Mouse (Mus musculus) stomach, embryonic 14.5 days (tissue): ENCODE results near the gene Ramp2. TPM values are rescaled to one million over a fixed set of nuclear protein-coding genes. Genes with fewer than 3 reads are reported as not detected.

Experiments
- ATAC-seq: fragments of 200-750 bp; cut with Nextera tagmentation; 2 replicates; pipeline ENCODE4 v1.8.0; 2017; ENCODE audit warnings: low read depth, moderate TSS enrichment; ENCODE audit not compliant: insufficient number of reproducible peaks, insufficient read depth, low FRiP score
- H3K27ac ChIP-seq: fragments of 300-500 bp; sonication (generic); 2 replicates; pipeline ENCODE4 v1.5.1; 2014; ENCODE audit warnings: mild to moderate bottlenecking, low read length, moderate library complexity, mixed read lengths
- H3K27me3 ChIP-seq: fragments of 300-500 bp; sonication (generic); 2 replicates; pipeline ENCODE4 v1.6.1; 2014; ENCODE audit warnings: low read length, control low read depth, mixed read lengths; ENCODE audit not compliant: control insufficient read depth, insufficient read depth
- H3K36me3 ChIP-seq: fragments of 300-500 bp; sonication (generic); 2 replicates; pipeline ENCODE4 v1.6.1; 2014; ENCODE audit warnings: mild to moderate bottlenecking, control low read depth, low read length, moderate library complexity, mixed read lengths; ENCODE audit not compliant: control insufficient read depth, insufficient read depth
- H3K4me1 ChIP-seq: fragments of 300-500 bp; sonication (generic); 2 replicates; pipeline ENCODE4 v1.6.1; 2014; ENCODE audit warnings: low read length, control low read depth, mixed read lengths; ENCODE audit not compliant: control insufficient read depth, insufficient read depth
- H3K4me2 ChIP-seq: fragments of 300-500 bp; sonication (generic); replicated peaks from 2 replicates; pipeline ENCODE4 v1.6.1; 2014; ENCODE audit warnings: low read depth, low read length, control low read depth
- H3K4me3 ChIP-seq: fragments of 300-500 bp; sonication (generic); 2 replicates; pipeline ENCODE4 v1.5.1; 2014; ENCODE audit warnings: low read depth, low read length, control low read depth
- H3K9ac ChIP-seq: fragments of 300-500 bp; sonication (generic); replicated peaks from 2 replicates; pipeline ENCODE4 v1.6.1; 2014; ENCODE audit warnings: low read depth, mild to moderate bottlenecking, control low read depth, low read length, moderate library complexity, mixed read lengths
- H3K9me3 ChIP-seq: fragments of 300-500 bp; sonication (generic); 2 replicates; pipeline ENCODE4 v1.6.1; 2016; ENCODE audit warnings: low read depth, low read length, control low read depth; ENCODE audit not compliant: control insufficient read depth
- WGBS: fragments of 180-500 bp; shearing (Covaris S2); extraction: QIAGEN DNeasy Blood & Tissue Kit; methylation state at CpG from one replicate; pipeline ENCODE4 v1.1.7; 2014; 5-methylcytosine and 5-hydroxymethylcytosine counted together
- polyA plus RNA-seq: library from polyadenylated mRNA; unstranded; fragments of >200 nt; fragmentation: Nextera tagmentation; extraction: Ambion mirVana; gene quantifications from 2 replicates; pipeline ENCODE4 v1.2.1, GENCODE M21; 2014

The Ramp2 gene
- polyA plus RNA-seq, 1 experiment from 2014 or later: 128 TPM

DNA sequence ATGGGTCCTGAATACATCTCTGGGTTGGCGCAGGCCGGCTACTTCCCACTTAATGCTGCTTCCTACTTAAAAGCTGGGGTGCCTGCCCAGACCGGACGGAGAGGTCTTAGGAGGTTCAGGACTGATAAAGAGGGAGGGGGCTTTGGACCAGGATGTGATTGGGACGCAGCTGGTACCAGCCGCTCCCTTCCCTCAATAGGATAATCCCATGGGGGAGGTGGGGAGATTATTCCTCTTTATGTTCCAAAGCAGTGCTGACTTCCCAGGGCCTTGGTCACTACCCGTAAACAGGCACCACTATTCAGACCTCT, 829 bp downstream of the Ramp2 start:
- H3K36me3 ChIP-seq: no peaks in the 10 kb centered on the region
- H3K4me1 ChIP-seq: peaks cover 7% of the 10 kb centered on the region; the same call in 1 of the 2 replicates
- H3K9ac ChIP-seq: peak overlapping the region; percentile 69
- H3K4me3 ChIP-seq: peak overlapping the region; percentile 60
- no peaks in the 10 kb centered on the region for H3K9me3 ChIP-seq
- peak overlapping the region; percentile 93 for H3K4me2 ChIP-seq
- H3K27ac ChIP-seq: peak overlapping the region; percentile 85
- ATAC-seq: no peak
- 7% methylated on average over 7 of the region's 7 CpGs for WGBS
- H3K27me3 ChIP-seq: no peaks in the 10 kb centered on the region

DNA sequence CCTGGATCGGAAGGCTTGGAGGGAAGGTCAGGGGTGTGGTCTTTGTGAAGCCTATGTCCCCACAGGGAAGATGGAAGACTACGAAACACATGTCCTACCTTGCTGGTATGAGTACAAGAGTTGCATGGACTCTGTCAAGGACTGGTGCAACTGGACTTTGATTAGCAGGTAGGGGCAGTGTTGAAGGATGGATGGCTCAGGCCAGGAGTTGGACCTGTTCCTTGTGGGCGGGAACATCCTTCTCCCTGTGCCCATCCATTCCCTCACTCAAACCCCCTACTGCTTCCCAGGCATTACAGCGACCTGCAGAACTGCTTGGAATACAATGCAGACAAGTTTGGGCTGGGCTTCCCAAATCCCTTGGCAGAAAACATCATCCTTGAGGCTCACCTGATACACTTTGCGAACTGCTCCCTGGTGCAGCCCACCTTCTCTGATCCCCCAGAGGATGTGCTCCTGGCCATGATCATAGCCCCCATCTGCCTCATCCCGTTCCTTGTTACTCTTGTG, 1.7 kb downstream of the Ramp2 start:
- no peak overlapping the region for H3K9ac ChIP-seq
- H3K36me3 ChIP-seq: no peaks in the 10 kb centered on the region
- H3K4me3 ChIP-seq: peak overlapping the region; percentile 60
- no peaks in the 10 kb centered on the region for H3K27me3 ChIP-seq
- H3K4me1 ChIP-seq: peaks cover 11% of the 10 kb centered on the region; the same call in 1 of the 2 replicates
- no peaks in the 10 kb centered on the region for H3K9me3 ChIP-seq
- H3K27ac ChIP-seq: no peak overlapping the region; the same call in 1 of the 2 replicates
- ATAC-seq: no peak
- peak overlapping the region; percentile 93 for H3K4me2 ChIP-seq
- WGBS: 88% methylated on average over 6 of the region's 6 CpGs

DNA sequence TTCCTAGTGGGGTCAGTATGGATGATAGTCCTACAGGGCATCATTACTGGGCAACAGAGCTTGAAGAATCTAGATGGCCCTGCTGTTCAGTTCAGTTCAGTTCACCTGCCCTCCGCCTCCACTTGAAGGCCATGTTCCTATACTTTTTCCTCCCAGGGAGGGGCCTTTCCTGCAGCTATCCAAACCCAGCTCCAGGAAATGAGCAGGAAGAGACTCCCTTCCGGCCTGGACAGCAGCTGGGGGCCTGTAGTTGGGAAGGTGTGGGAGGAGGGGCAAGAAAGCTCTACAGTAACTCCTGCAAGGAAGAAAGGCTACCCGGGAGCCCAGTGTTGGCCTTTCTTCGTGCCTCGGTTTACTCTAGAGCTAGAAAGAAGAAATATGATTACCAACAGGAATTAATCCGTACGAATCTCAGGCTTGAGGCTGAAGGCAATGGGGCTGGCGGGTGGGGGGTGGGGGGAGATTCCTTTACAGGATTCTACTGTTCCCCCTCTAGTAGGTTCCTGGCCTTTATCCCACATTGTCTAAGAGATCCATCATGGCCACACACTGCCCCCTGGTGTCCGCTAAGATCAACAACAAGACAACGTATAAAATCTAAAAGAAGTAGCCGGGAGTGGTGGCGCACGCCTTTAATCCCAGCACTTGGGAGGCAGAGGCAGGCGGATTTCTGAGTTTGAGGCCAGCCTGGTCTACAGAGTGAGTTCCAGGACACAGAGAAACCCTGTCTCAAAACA, 2.6 kb downstream of the Ramp2 start:
- Histone ChIP-seq H3K4me3 (no peak overlapping the region), H3K36me3 (no peaks in the 10 kb centered on the region), H3K27me3 (no peaks in the 10 kb centered on the region), H3K4me2 (peak overlapping the region; percentile 7; the same call in 1 of the 2 replicates), H3K27ac (no peak overlapping the region; the same call in 1 of the 2 replicates), H3K9ac (no peak overlapping the region), H3K4me1 (peaks cover 15% of the 10 kb centered on the region; the same call in 1 of the 2 replicates), H3K9me3 (no peaks in the 10 kb centered on the region)
- no peak for ATAC-seq
- WGBS: 36% methylated on average over 14 of the region's 14 CpGs

DNA sequence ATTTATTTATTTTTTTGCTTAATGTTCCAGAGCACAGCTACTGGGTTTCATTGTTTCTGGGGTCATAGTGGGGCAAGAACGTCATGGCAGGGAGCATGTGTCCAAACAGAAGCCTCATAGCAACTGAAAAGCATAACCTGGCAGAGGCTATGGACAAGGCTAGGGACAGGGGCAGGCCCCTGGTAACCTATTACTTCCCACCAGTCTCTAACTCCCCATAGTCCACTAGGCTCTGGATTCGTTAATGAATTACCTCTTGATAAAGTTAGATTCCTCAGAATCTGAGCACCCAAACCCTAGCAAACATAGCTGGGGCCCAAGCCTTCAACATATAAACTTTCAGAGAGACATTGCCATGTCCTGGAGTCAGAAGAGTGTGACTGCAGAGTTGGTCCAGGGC, 5.2 kb downstream of the Ramp2 start:
- H3K4me1 ChIP-seq: peaks cover 16% of the 10 kb centered on the region; the same call in 1 of the 2 replicates
- ATAC-seq: no peak
- no peak overlapping the region for H3K27ac ChIP-seq
- no peak overlapping the region for H3K4me3 ChIP-seq
- no peak overlapping the region for H3K4me2 ChIP-seq
- peaks cover under 1% of the 10 kb centered on the region; the same call in 1 of the 2 replicates for H3K36me3 ChIP-seq
- 67% methylated on average over 2 of the region's 2 CpGs for WGBS
- no peak overlapping the region for H3K9ac ChIP-seq
- no peaks in the 10 kb centered on the region for H3K27me3 ChIP-seq
- no peaks in the 10 kb centered on the region for H3K9me3 ChIP-seq

DNA sequence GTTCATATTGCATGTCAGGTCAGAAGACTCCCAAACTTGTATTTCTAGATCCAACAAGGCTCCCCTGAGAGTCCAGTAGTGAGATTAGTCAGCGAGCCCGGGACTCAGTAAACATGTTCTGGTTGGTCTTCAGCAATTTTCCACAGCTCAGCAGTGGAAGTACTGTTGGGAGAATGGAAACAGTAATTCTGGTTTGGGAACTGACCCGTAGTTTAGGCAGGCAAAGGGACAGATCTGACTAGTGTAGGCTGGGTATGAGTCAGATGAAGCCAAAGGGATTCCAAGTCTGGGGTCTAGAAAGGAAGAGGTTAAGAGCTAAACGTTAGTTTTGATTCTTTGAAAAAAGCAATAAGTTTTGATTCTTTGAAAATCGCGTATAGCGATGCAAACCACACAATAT, 7.1 kb downstream of the Ramp2 start:
- 5% methylated on average over 7 of the region's 7 CpGs for WGBS
- Histone ChIP-seq H3K36me3 (peaks cover 6% of the 10 kb centered on the region; the same call in 1 of the 2 replicates), H3K27ac (peak overlapping the region; percentile 94), H3K27me3 (no peaks in the 10 kb centered on the region), H3K4me1 (peaks cover 17% of the 10 kb centered on the region), H3K4me3 (peak overlapping the region; percentile 82), H3K9me3 (no peaks in the 10 kb centered on the region), H3K4me2 (peak overlapping the region; percentile 96), H3K9ac (peak overlapping the region; percentile 91)
- no peak for ATAC-seq

DNA sequence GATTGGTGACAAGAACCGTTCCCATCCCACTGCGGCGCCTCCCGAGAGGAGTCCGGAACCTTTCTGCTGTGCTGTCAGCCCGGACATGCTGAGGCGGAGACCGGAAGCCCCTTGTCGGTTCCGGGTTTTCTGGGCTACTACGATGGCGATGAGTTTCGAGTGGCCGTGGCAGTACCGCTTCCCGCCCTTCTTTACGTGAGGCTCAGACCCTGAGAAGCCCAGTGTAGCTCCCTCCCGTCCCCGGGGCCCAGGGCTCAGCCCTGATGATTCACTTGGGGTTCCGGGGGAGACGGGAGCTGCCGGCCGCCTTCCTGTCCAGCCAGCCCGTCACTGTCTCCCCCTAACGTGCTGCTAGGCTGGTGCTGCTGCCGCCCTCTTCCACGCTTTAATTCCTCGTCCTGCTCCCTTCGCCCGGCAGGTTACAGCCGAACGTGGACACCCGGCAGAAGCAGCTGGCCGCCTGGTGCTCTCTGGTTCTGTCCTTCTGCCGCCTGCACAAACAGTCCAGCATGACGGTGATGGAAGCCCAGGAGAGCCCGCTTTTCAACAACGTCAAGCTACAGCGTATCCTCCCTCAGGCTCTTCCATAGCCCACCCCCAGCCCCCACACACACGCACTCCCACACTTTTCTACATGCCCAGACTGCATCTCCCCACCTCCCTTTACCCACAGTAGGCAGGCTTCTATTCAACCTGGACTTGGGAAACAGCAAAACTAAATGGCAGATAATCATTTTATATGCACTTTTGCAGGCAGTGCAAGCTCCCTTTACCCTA, 8.0 kb downstream of the Ramp2 start, which contains the start of gene Vps25:
Vps25 (plus strand) TSS at position 95 of the 777 bp plus-strand sequence.
- H3K9ac ChIP-seq: peak within 1 kb of the TSS; percentile 91
- H3K4me3 ChIP-seq: peak within 1 kb of the TSS; percentile 82
- H3K9me3 ChIP-seq: no peaks in the 10 kb centered on the region
- ATAC-seq: peak; percentile 80; the same call in 1 of the 2 replicates
- H3K27ac ChIP-seq: peak within 1 kb of the TSS; percentile 94
- H3K36me3 ChIP-seq: peaks cover 8% of the 10 kb centered on the region; the same call in 1 of the 2 replicates
- WGBS: 1% methylated on average over 40 of the region's 40 CpGs
- H3K27me3 ChIP-seq: no peaks in the 10 kb centered on the region
- H3K4me1 ChIP-seq: peaks cover 23% of the 10 kb centered on the region
- peak within 1 kb of the TSS; percentile 96 for H3K4me2 ChIP-seq

DNA sequence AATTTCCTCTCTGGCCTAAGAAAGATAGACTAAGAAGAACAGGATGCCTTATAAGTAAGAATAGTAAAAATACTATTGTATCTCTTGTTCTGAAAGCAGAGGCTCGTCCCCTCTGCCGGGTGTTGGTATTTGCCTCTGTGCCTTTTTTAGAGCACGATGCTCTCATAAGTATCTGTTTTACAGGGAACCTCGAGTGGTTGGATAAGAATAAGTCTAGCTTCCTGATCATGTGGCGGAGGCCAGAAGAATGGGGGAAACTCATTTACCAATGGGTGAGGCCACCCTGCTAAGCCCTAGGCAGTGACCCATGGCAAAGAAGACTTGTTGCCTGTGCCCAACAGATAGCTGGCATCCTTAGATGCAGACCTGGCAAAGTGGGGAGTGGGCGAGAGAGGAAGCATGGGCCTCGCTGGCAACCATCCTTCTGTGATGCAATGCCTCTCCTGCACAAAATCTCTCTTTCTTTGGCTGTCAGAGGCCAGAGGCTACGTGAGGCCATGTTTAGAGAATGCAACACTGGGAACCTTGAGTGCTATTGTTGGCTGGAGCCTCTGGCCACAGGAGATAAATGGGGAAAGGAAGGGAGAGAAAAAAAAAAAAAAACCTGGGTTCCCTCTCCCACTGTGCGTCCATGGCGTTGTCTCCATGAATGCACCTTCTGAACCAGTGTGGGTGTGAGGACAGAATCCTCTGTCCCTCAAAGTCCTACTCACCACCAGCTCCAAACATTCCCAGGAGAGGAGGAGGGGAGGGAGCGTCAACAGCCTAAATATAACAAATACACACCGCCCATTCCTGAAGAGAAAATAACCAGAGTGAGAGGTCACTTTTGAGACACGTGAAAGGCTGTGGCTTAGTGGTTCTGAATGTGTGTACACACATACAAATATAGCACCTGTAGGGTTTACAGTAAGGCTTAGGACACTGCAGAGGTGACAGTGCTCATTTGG, 10.3 kb downstream of the Ramp2 start:
- H3K27me3 ChIP-seq: no peaks in the 10 kb centered on the region
- no peak overlapping the region for H3K9ac ChIP-seq
- no peak overlapping the region for H3K27ac ChIP-seq
- H3K4me2 ChIP-seq: no peak overlapping the region
- no peak for ATAC-seq
- peaks cover 8% of the 10 kb centered on the region; the same call in 1 of the 2 replicates for H3K36me3 ChIP-seq
- H3K4me3 ChIP-seq: no peak overlapping the region
- WGBS: 85% methylated on average over 13 of the region's 13 CpGs
- no peaks in the 10 kb centered on the region for H3K9me3 ChIP-seq
- peaks cover 35% of the 10 kb centered on the region for H3K4me1 ChIP-seq
